Mouse (Mus musculus): ENCODE results near the gene Zfp275. TPM values are rescaled to one million over a fixed set of nuclear protein-coding genes. Genes with fewer than 3 reads are reported as not detected.
A peak's percentile ranks its signal among the peaks of the same experiment; 100 is the strongest.
"Not testable (repeated sequence)": the region's sequence is repeated elsewhere in the genome, so short reads cannot be mapped to it uniquely, and the experiment has no call there.

The Zfp275 gene
- 10 to 100 TPM; 16.2 to 17.9 TPM for total RNA-seq (2021)
- long read RNA-seq, experiment 1, partial matches to known transcripts = 0 of 7 reads
- long read RNA-seq, experiment 1, other reads (novel, unspliced or antisense) = 7 of 7 reads
- long read RNA-seq, experiment 2, partial matches to known transcripts = 0 of 3 reads
- long read RNA-seq, experiment 2, other reads (novel, unspliced or antisense) = 3 of 3 reads

DNA sequence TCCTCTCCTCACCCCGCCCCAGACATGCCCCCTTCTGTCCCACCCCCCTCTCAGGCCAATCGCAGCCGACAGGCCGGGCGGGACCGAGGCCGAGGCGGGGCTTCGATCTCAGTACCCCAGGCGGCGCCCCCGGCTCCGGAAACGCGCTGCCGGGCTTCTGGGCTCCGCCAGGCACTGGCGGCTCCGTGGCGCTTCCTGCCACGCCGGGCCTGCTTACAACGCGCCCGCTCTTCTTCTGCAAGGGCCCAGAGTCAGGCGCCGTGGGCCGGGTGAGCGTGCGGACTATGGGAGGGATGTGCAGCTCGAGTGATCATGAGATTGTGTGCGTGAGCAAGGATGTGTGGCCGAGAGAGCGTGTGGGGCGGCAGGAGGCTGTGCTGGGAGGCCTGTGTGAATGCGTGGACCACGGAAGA, at the start of gene Zfp275:
Gene Zfp275, plus strand, starts transcription at position 139 of the 413 bp plus-strand sequence.
- peak; percentile 43 to 66 for DNase-seq (ENCODE audit: low spot score in 2 of 2)
- intact Hi-C loops (cut with DNase I) = loop anchor here (2.0 to 10.0 kb wide), 2 partner anchors 114 to 152 kb away; partner anchors contain the start of gene F8a

GRCm38 (mm10) chrX:73292876-73293275, 49.5 kb upstream of the Zfp275 start, which contains the start of the genes Xlr5a and Xlr5c:
Gene Xlr5a, minus strand, starts transcription at chrX:73292976.
Gene Xlr5c, minus strand, starts transcription at chrX:73292976.
- intact Hi-C loops (cut with DNase I); DNase-seq (ENCODE audit: low spot score in 2 of 2): not testable (repeated sequence)

GRCm38 (mm10) chrX:73295745-73296144, 46.7 kb upstream of the Zfp275 start:
- intact Hi-C loops (cut with DNase I); DNase-seq (ENCODE audit: low spot score in 2 of 2): not testable (repeated sequence)

DNA sequence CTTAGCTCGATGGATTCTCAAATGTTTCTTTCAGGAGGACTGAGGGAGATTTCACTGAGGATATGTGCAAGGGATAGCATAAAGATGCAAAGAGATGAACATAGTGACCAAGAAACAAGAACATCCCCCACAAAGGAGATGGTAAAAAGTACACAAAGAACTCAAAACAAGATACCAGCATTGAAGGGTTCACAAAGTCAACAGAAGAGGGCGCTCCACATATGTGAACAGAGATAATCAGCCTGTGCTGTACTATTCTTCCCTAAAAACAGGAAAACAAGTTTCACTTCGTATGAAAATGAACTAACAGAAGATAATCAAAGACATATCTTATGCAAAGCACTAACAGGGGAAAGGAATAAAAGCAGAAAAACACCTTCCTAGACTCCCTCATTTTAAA, 29.9 kb upstream of the Zfp275 start:
- peak; percentile 39 to 42 for DNase-seq (ENCODE audit: low spot score in 2 of 2)
- intact Hi-C loops (cut with DNase I) = loop anchor here (5.0 kb wide), 1 partner anchor 180 kb away; no protein-coding TSS in a partner anchor

GRCm38 (mm10) chrX:73321029-73321428, 21.4 kb upstream of the Zfp275 start:
- DNase-seq (ENCODE audit: low spot score in 2 of 2) = no peak
- intact Hi-C loops (cut with DNase I) = no loop called here

DNA sequence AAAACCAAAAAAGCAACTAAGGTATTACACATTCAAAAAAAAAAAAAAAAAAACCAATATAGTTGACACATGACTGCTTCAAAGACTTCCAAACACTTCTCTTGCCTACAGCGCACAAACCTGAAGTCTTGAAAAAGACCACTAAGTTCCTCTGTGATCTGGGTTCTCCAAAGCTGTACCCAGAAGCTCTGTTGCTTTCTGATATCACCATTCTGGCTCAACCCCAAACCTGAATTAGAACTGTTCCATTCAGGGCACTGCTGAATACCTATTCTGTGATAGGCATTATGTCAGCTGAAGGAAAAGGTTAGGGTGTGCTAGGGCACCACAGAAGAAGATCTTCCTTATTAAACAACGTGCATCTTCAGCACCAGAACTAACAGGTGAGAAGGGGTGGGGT, 15.2 kb upstream of the Zfp275 start:
- DNase-seq (ENCODE audit: low spot score in 2 of 2) = no peak
- intact Hi-C loops (cut with DNase I) = no loop called here

- intact Hi-C loops (cut with DNase I) = no loop called here
Observed at GRCm38 (mm10) chrX:73333548-73333947, 8.9 kb upstream of the Zfp275 start.

GRCm38 (mm10) chrX:73336740-73337139, 5.7 kb upstream of the Zfp275 start, which contains the start of gene Gm45015:
Gene Gm45015, minus strand, starts transcription at chrX:73336840.
- intact Hi-C loops (cut with DNase I) = no loop called here
- no peak for DNase-seq (ENCODE audit: low spot score in 2 of 2)

More at GRCm38 (mm10) chrX:73333548-73333947, 8.9 kb upstream of the Zfp275 start:
- DNase-seq (ENCODE audit: low spot score in 2 of 2) = no peak

DNA sequence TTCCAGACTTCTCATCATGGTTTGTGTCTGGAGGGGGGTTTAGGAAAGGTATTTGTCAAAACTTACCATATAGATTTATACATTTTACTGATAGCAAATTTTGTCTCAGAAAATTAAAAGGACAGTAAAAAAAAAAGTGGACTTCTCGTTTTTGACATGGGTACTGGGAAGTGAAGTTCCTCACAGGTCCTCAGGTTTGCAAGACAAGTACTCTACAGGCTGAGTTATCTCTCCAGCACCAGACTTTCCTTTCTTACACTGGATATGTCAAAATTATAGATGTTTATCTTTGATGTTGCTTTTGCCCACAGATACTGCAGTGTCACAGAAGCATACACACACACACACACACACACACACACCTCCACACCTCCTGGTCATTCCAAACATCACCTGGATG, 948 bp upstream of the Zfp275 start:
- intact Hi-C loops (cut with DNase I) = loop anchor here (10.0 kb wide), 1 partner anchor 153 kb away; no protein-coding TSS in a partner anchor
- DNase-seq (ENCODE audit: low spot score in 2 of 2) = no peak

GRCm38 (mm10) chrX:73342068-73342467, 353 bp upstream of the Zfp275 start:
- no peak for DNase-seq (ENCODE audit: low spot score in 2 of 2)
- intact Hi-C loops (cut with DNase I) = loop anchor here (2.0 to 10.0 kb wide), 2 partner anchors 113 to 153 kb away; partner anchors contain the start of gene F8a

DNA sequence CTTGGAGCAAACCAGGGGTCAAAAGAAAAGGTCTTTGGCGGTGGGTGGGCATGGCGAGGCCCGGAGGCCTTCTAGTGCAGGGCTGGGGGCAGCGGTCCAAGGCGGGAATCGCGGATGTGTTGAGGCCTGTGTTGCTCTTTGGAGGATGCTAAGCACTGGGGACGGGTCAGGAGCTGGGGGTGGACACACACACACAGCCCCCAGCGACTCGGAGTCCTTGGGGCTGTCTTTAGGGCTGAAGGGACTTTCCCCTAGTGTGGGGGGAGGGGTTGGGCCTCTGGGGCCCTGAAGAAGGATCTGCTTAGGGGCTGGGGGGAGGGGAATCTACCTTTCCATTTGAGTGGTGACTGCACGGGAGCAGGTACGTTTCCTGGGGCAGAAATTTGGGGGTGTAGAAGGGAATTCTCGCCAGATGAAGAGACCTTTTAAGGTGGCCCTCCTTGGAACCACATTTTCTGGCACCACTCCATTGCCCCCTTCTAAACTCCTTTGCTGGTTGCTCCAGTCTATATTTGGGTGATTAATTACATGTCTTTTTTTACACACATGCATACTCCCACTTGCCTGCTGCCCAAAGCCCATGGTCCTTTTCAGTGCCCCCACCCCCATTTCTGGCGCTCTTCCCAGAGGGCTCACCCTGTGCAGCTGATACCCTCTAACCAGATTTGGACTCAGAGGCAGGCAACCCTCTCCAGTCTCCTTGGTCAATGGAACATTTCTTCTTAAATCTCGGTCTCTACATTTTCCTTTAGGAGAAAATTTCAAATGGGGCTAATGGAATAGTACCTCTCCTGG, 717 bp downstream of the Zfp275 start:
- no peak for DNase-seq (ENCODE audit: low spot score in 2 of 2)
- intact Hi-C loops (cut with DNase I) = loop anchor here (2.0 to 10.0 kb wide), 2 partner anchors 114 to 152 kb away; partner anchors contain the start of gene F8a

DNA sequence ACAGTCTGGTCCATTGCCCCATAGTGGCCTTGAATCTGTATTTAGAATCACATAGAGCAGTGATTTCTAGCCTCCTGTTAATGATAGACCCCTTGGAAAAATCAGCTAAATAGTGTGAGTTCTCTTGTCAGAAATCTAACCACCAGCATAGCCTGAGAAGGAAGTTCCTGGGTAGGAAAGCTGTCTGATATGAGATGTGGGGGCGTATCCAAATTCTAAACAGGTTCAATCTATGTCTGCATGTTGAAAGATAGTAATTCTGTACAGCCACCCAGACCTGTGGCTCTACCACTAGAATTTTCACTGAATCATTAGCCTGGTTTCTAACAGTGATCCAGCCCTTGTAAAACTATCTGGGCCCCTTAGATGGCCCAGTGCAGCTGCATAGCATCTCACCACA, 1.4 kb downstream of the Zfp275 start:
- DNase-seq (ENCODE audit: low spot score in 2 of 2) = no peak
- intact Hi-C loops (cut with DNase I) = loop anchor here (2.0 to 10.0 kb wide), 2 partner anchors 115 to 151 kb away; partner anchors contain the start of gene F8a

DNA sequence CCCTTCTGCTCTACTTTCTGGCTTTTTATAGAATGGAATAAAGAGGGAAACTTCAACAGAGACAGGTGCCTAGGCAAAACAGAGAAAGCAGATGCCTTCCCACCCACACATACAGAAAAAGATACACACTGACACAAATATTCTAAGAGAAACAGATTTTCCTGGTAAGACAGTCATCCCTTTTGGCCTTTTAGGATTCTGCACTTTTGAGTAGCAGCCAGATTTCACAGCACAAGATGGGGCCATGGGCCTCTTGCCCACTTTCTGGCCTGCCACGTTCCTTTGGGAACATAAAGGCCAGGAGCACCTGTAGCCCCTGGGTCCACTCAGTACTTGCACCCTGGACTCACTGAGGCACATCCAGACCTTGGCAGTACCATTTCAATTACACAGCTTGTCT, 1.9 kb downstream of the Zfp275 start:
- intact Hi-C loops (cut with DNase I) = loop anchor here (10.0 kb wide), 1 partner anchor 150 kb away; no protein-coding TSS in a partner anchor
- DNase-seq (ENCODE audit: low spot score in 2 of 2) = no peak

DNA sequence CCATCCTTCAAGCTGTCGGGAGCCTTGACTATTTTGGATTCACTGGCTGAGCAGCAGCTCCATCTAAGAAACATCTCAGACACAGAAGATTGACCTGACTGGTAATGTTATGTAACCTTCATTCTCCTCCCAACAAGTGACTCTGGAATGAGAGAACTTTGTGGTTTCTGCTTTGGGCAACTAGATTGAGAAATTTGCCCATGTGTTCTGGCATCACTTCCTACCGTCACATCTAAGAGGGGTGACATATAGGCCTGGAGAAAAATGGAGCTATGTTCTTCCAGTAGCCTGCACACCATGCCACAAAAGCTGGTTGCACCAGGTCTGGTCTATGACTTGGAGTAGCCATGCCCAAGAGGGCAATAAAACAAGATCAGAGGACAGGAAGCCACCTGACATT, 13.7 kb downstream of the Zfp275 start:
- intact Hi-C loops (cut with DNase I) = no loop called here
- DNase-seq (ENCODE audit: low spot score in 2 of 2) = no peak

DNA sequence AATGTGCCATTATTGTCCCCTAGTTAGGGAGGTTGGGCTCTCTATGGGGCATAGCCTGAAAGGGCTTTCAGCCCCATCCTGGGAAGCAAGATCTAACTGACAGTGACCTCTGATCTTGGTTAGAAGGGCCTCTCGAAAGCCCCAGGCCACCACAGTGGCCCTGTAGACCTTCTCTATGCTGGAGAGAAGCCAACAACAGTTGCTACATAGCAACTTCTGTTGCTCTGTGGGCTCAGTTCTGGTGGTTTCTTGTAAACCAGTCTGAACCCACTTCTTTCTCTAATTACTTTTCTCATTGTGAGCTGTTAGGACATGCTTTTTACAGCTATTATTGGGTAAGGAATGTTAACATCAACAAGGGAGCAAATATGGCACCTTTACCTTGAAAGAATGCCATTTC, 14.3 kb downstream of the Zfp275 start:
- DNase-seq (ENCODE audit: low spot score in 2 of 2) = no peak
- intact Hi-C loops (cut with DNase I) = no loop called here

- intact Hi-C loops (cut with DNase I) = no loop called here
- no peak for DNase-seq (ENCODE audit: low spot score in 2 of 2)
Observed at GRCm38 (mm10) chrX:73363291-73363690, 20.9 kb downstream of the Zfp275 start.

DNA sequence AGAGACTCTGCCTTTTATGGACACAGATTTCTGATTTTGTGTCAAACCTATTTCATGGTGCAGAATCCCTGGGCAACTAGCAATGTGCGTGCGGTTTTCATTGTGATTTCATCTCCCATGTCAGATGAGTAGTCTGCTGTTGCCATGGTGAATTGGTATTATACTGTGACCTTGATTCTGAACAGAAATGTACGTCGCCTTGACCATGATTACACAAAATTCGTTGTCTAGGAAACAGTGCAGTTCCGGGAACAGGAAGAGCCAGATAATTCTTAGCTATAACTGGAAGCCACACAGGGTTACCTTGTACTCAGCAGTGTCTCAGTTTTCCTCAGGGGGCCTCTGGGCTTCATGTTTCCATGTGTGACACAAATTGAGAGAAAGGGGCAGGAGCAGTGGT, 42.0 kb downstream of the Zfp275 start:
- DNase-seq (ENCODE audit: low spot score in 2 of 2) = peak; percentile 3 to 28

GRCm38 (mm10) chrX:73384924-73385323, 42.5 kb downstream of the Zfp275 start:
- intact Hi-C loops (cut with DNase I) = no loop called here
- DNase-seq (ENCODE audit: low spot score in 2 of 2) = no peak

More for the DNA sequence above, 42.0 kb downstream of the Zfp275 start:
- intact Hi-C loops (cut with DNase I) = no loop called here

- intact Hi-C loops (cut with DNase I) = no loop called here
- DNase-seq (ENCODE audit: low spot score in 2 of 2) = no peak
Observed at GRCm38 (mm10) chrX:73391481-73391880, 49.1 kb downstream of the Zfp275 start.

- DNase-seq (ENCODE audit: low spot score in 2 of 2) = no peak
- intact Hi-C loops (cut with DNase I) = no loop called here
Observed at GRCm38 (mm10) chrX:73396446-73396845, 54.0 kb downstream of the Zfp275 start.

All from left cerebral cortex, postnatal 14 days (tissue).